Mouse (Mus musculus) heart, postnatal 0 days (tissue): ENCODE measurements at regions not wholly inside any gene's neighbourhood (a gene's known extent, or its start where the extent isn't known, plus 50 kb on each side); places are given as distances from the start of the nearest gene placed in this dataset.

ENCODE experiments used
- CTCF ChIP-seq: IDR thresholded peaks from 2 replicates; pipeline ENCODE4 v1.5.1; 2016; ENCODE audit warnings: antibody characterized with exemption, control low read depth, low read depth
- EP300 ChIP-seq: IDR thresholded peaks from 2 replicates; pipeline ENCODE4 v1.6.1; 2016; ENCODE audit warnings: antibody characterized with exemption, low read depth

GRCm38 (mm10) chr11:7931064-7931797, 717.5 kb upstream of the Igfbp3 start:
- no peak for TF ChIP-seq CTCF
- no peak for TF ChIP-seq EP300
